Mouse (Mus musculus): Measurements from ENCODE around the gene Lrrc74b. TPM values are rescaled to one million over a fixed set of nuclear protein-coding genes. Genes with fewer than 3 reads are reported as not detected.
"Not testable (repeated sequence)": the region's sequence is repeated elsewhere in the genome, so short reads cannot be mapped to it uniquely, and the experiment has no call there.

Lrrc74b gene
- polyA plus RNA-seq, 1 experiment from 2014 or later: 0.03 TPM

- ATAC-seq (no peak), DNase-seq (ENCODE audit: low read depth, low spot score) (no peak)
- ChIA-PET CTCF (interaction anchor here (0.8 to 2.0 kb wide), 2 partner anchors 8 to 52 kb away, joined by 3 to 6 read pairs; no protein-coding TSS in a partner anchor), POLR2A (no interaction called here)
- no peak for TF ChIP-seq CTCF (IDR thresholded peaks at IDR 0.05)
- H3K27me3 ChIP-seq: no peaks in the 10 kb centered on the region
- in situ Hi-C loops (cut with MboI; ENCODE audit: low pct_unique_long_range_greater_than_20kb): no loop called here
These were observed 3.7 kb upstream of the Lrrc74b start for GRCm38 (mm10) chr16:17564771-17565170.

GRCm38 (mm10) chr16:17564221-17564620, 3.2 kb upstream of the Lrrc74b start:
- no peak for TF ChIP-seq CTCF (IDR thresholded peaks at IDR 0.05)
- in situ Hi-C loops (cut with MboI; ENCODE audit: low pct_unique_long_range_greater_than_20kb): no loop called here
- ATAC-seq (no peak), DNase-seq (ENCODE audit: low read depth, low spot score) (no peak)
- H3K27me3 ChIP-seq: no peaks in the 10 kb centered on the region
- CTCF ChIA-PET: interaction anchor here (2.0 to 3.4 kb wide), 3 partner anchors 9 to 52 kb away, joined by 6 to 23 read pairs (median 9); partner anchors contain the start of gene Slc7a4
- POLR2A ChIA-PET: no interaction called here

- ATAC-seq: no peak
- no peak for TF ChIP-seq CTCF (IDR thresholded peaks at IDR 0.05)
- in situ Hi-C loops (cut with MboI; ENCODE audit: low pct_unique_long_range_greater_than_20kb): no loop called here
- ChIA-PET POLR2A (no interaction called here), CTCF (interaction anchor here (1.8 to 3.4 kb wide), 4 partner anchors 9 to 53 kb away, joined by 4 to 23 read pairs (median 8); partner anchors contain the start of gene Slc7a4)
- no peak for DNase-seq (ENCODE audit: low read depth, low spot score)
- H3K27me3 ChIP-seq: no peaks in the 10 kb centered on the region
These were observed 2.5 kb upstream of the Lrrc74b start for GRCm38 (mm10) chr16:17563580-17563979.

GRCm38 (mm10) chr16:17561751-17562208, 733 bp upstream of the Lrrc74b start, which contains the start of gene P2rx6:
Gene P2rx6, plus strand, starts transcription at chr16:17561885.
- ChIA-PET POLR2A (no interaction called here), CTCF (interaction anchor here (1.4 to 3.4 kb wide), 4 partner anchors 21 to 55 kb away, joined by 3 to 23 read pairs (median 6); partner anchors contain the start of gene Slc7a4)
- peak; percentile 56 for DNase-seq (ENCODE audit: low read depth, low spot score)
- peak; percentile 57 for ATAC-seq
- no peak for TF ChIP-seq CTCF (IDR thresholded peaks at IDR 0.05)
- H3K27me3 ChIP-seq: no peaks in the 10 kb centered on the region
- in situ Hi-C loops (cut with MboI; ENCODE audit: low pct_unique_long_range_greater_than_20kb): no loop called here

GRCm38 (mm10) chr16:17559396-17560027, 1.5 kb downstream of the Lrrc74b start:
- ATAC-seq (no peak), DNase-seq (ENCODE audit: low read depth, low spot score) (no peak)
- ChIA-PET CTCF (interaction anchor here (3.0 to 3.6 kb wide), 2 partner anchors 50 to 57 kb away, joined by 14 to 45 read pairs; no protein-coding TSS in a partner anchor), POLR2A (interaction anchor here (0.6 to 1.5 kb wide), 3 partner anchors 8 to 72 kb away, joined by 3 read pairs; no protein-coding TSS in a partner anchor)
- TF ChIP-seq CTCF (IDR thresholded peaks at IDR 0.05): no peak
- H3K27me3 ChIP-seq: no peaks in the 10 kb centered on the region
- in situ Hi-C loops (cut with MboI; ENCODE audit: low pct_unique_long_range_greater_than_20kb): loop anchor here (5.0 kb wide), 1 partner anchor 63 kb away; no protein-coding TSS in a partner anchor

GRCm38 (mm10) chr16:17558811-17559210, 2.2 kb downstream of the Lrrc74b start:
- no peak for ATAC-seq

GRCm38 (mm10) chr16:17557947-17558480, 3.0 kb downstream of the Lrrc74b start:
- no peaks in the 10 kb centered on the region for H3K27me3 ChIP-seq
- in situ Hi-C loops (cut with MboI; ENCODE audit: low pct_unique_long_range_greater_than_20kb): loop anchor here (5.0 kb wide), 1 partner anchor 64 kb away; no protein-coding TSS in a partner anchor
- POLR2A ChIA-PET: interaction anchor here (0.6 to 1.5 kb wide), 4 partner anchors 10 to 67 kb away, joined by 3 to 5 read pairs (median 4); no protein-coding TSS in a partner anchor
- no peak for DNase-seq (ENCODE audit: low read depth, low spot score)
- CTCF ChIA-PET: interaction anchor here (0.8 to 3.6 kb wide), 19 partner anchors 9 to 169 kb away, joined by 3 to 45 read pairs (median 6); partner anchors contain the start of genes Pi4ka, Slc7a4, Smpd4 and Snap29
- no peak for ATAC-seq
- TF ChIP-seq CTCF (IDR thresholded peaks at IDR 0.05): no peak

More at GRCm38 (mm10) chr16:17558811-17559210, 2.2 kb downstream of the Lrrc74b start:
- no peak for TF ChIP-seq CTCF (IDR thresholded peaks at IDR 0.05)
- CTCF ChIA-PET: interaction anchor here (0.8 to 3.6 kb wide), 8 partner anchors 8 to 169 kb away, joined by 3 to 45 read pairs (median 8); no protein-coding TSS in a partner anchor
- in situ Hi-C loops (cut with MboI; ENCODE audit: low pct_unique_long_range_greater_than_20kb): loop anchor here (5.0 kb wide), 1 partner anchor 63 kb away; no protein-coding TSS in a partner anchor
- no peak for DNase-seq (ENCODE audit: low read depth, low spot score)
- no peaks in the 10 kb centered on the region for H3K27me3 ChIP-seq
- POLR2A ChIA-PET: interaction anchor here (0.6 to 1.5 kb wide), 3 partner anchors 9 to 73 kb away, joined by 3 read pairs; no protein-coding TSS in a partner anchor

- ChIA-PET CTCF (interaction anchor here (1.1 to 3.6 kb wide), 12 partner anchors 8 to 63 kb away, joined by 3 to 45 read pairs (median 7); partner anchors contain the start of genes Slc7a4 and Smpd4), POLR2A (no interaction called here)
- ATAC-seq: no peak
- TF ChIP-seq CTCF (IDR thresholded peaks at IDR 0.05): no peak
- in situ Hi-C loops (cut with MboI; ENCODE audit: low pct_unique_long_range_greater_than_20kb): loop anchor here (5.0 kb wide), 1 partner anchor 65 kb away; no protein-coding TSS in a partner anchor
- no peaks in the 10 kb centered on the region for H3K27me3 ChIP-seq
- no peak for DNase-seq (ENCODE audit: low read depth, low spot score)
These were observed 4.1 kb downstream of the Lrrc74b start for GRCm38 (mm10) chr16:17556907-17557306.

- no peaks in the 10 kb centered on the region for H3K27me3 ChIP-seq
- ATAC-seq (no peak), DNase-seq (ENCODE audit: low read depth, low spot score) (no peak)
- POLR2A ChIA-PET: no interaction called here
- CTCF ChIA-PET: interaction anchor here (1.2 to 3.6 kb wide), 2 partner anchors 27 to 60 kb away, joined by 3 to 45 read pairs; no protein-coding TSS in a partner anchor
- in situ Hi-C loops (cut with MboI; ENCODE audit: low pct_unique_long_range_greater_than_20kb): loop anchor here (5.0 kb wide), 1 partner anchor 66 kb away; no protein-coding TSS in a partner anchor
- TF ChIP-seq CTCF (IDR thresholded peaks at IDR 0.05): no peak
These were observed 4.9 kb downstream of the Lrrc74b start for GRCm38 (mm10) chr16:17556180-17556579.

- in situ Hi-C loops (cut with MboI; ENCODE audit: low pct_unique_long_range_greater_than_20kb): loop anchor here (5.0 kb wide), 1 partner anchor 68 kb away; no protein-coding TSS in a partner anchor
- ATAC-seq; DNase-seq (ENCODE audit: low read depth, low spot score); POLR2A ChIA-PET; H3K27me3 ChIP-seq: not testable (repeated sequence)
- CTCF ChIA-PET: interaction anchor here (0.8 to 1.3 kb wide), 3 partner anchors 10 to 70 kb away, joined by 3 read pairs; no protein-coding TSS in a partner anchor
These were observed 6.3 kb downstream of the Lrrc74b start for GRCm38 (mm10) chr16:17554702-17555101.
